Mouse (Mus musculus): ENCODE data around the gene Acox2.

- TF ChIP-seq CTCF (IDR thresholded peaks at IDR 0.05; ENCODE audit: low read depth, low read length) (no peak), POLR2A (IDR thresholded peaks at IDR 0.05; ENCODE audit: borderline replicate concordance, low read depth, low read length) (no peak)
These were observed 57.4 kb downstream of the Acox2 start for GRCm38 (mm10) chr14:8201715-8202114.
